Mouse (Mus musculus): ENCODE measurements at regions not wholly inside any gene's neighbourhood (a gene's known extent, or its start where the extent isn't known, plus 50 kb on each side); places are given as distances from the start of the nearest gene placed in this dataset.
"Not testable (repeated sequence)": the region's sequence is repeated elsewhere in the genome, so short reads cannot be mapped to it uniquely, and the experiment has no call there.

- Histone ChIP-seq H3K27me3 (replicated peaks; ENCODE audit: control insufficient read depth, insufficient read depth, low read length) (no peaks in the 10 kb centered on the region), H3K9me3 (replicated peaks; ENCODE audit: control insufficient read depth, low read length) (no peaks in the 10 kb centered on the region), H3K4me1 (ENCODE audit: control insufficient read depth, insufficient read depth, low read length) (no peaks in the 10 kb centered on the region), H3K9ac (ENCODE audit: low read length) (no peak overlapping the region), H3K4me2 (ENCODE audit: low read length) (no peak overlapping the region), H3K36me3 (ENCODE audit: control insufficient read depth, insufficient read depth, low read length) (no peaks in the 10 kb centered on the region), H3K4me3 (ENCODE audit: low read depth, low read length) (no peak overlapping the region), H3K27ac (ENCODE audit: low read depth, low read length) (no peak overlapping the region)
- ATAC-seq (no peak), DNase-seq (ENCODE audit: low spot score) (no peak)
- WGBS: 83% methylated on average over 8 of the region's 8 CpGs
Measured at GRCm38 (mm10) chr5:96898120-96898672, 99.3 kb upstream of the Bmp2k start.

- Histone ChIP-seq H3K4me3 (ENCODE audit: low read depth, low read length) (no peak overlapping the region), H3K4me1 (ENCODE audit: control insufficient read depth, insufficient read depth, low read length) (no peaks in the 10 kb centered on the region), H3K4me2 (ENCODE audit: low read length) (no peak overlapping the region), H3K27me3 (replicated peaks; ENCODE audit: control insufficient read depth, insufficient read depth, low read length) (no peaks in the 10 kb centered on the region), H3K9me3 (replicated peaks; ENCODE audit: control insufficient read depth, low read length) (no peaks in the 10 kb centered on the region), H3K9ac (ENCODE audit: low read length) (no peak overlapping the region), H3K36me3 (ENCODE audit: control insufficient read depth, insufficient read depth, low read length) (no peaks in the 10 kb centered on the region), H3K27ac (ENCODE audit: low read depth, low read length) (no peak overlapping the region)
- WGBS: 84% methylated on average over 5 of the region's 5 CpGs
- DNase-seq (ENCODE audit: low spot score): no peak
- no peak for ATAC-seq
Measured at GRCm38 (mm10) chr5:96898695-96899094, 98.8 kb upstream of the Bmp2k start.

- H3K27me3 ChIP-seq (replicated peaks; ENCODE audit: control insufficient read depth, insufficient read depth, low read length): no peaks in the 10 kb centered on the region
- no peak overlapping the region for H3K9ac ChIP-seq (ENCODE audit: low read length)
- H3K4me3 ChIP-seq (ENCODE audit: low read depth, low read length): no peak overlapping the region
- H3K36me3 ChIP-seq (ENCODE audit: control insufficient read depth, insufficient read depth, low read length): no peaks in the 10 kb centered on the region
- ATAC-seq (peak; percentile 92), DNase-seq (ENCODE audit: low spot score) (peak; percentile 86)
- no peaks in the 10 kb centered on the region for H3K9me3 ChIP-seq (replicated peaks; ENCODE audit: control insufficient read depth, low read length)
- peak overlapping the region; percentile 26 for H3K4me2 ChIP-seq (ENCODE audit: low read length)
- H3K4me1 ChIP-seq (ENCODE audit: control insufficient read depth, insufficient read depth, low read length): peaks cover 4% of the 10 kb centered on the region; the same call in 1 of the 2 replicates
- no peak overlapping the region for H3K27ac ChIP-seq (ENCODE audit: low read depth, low read length)
- WGBS: 25% methylated on average over 17 of the region's 17 CpGs
Measured at GRCm38 (mm10) chr5:96905572-96906271, 91.8 kb upstream of the Bmp2k start.

- DNase-seq (ENCODE audit: low spot score); H3K4me2 ChIP-seq (ENCODE audit: low read length); H3K9ac ChIP-seq (ENCODE audit: low read length); H3K9me3 ChIP-seq (replicated peaks; ENCODE audit: control insufficient read depth, low read length); H3K4me1 ChIP-seq (ENCODE audit: control insufficient read depth, insufficient read depth, low read length); ATAC-seq; H3K27ac ChIP-seq (ENCODE audit: low read depth, low read length); H3K36me3 ChIP-seq (ENCODE audit: control insufficient read depth, insufficient read depth, low read length); H3K4me3 ChIP-seq (ENCODE audit: low read depth, low read length); H3K27me3 ChIP-seq (replicated peaks; ENCODE audit: control insufficient read depth, insufficient read depth, low read length): not testable (repeated sequence)
- 96% methylated on average over 2 of the region's 2 CpGs for WGBS
Measured at GRCm38 (mm10) chr5:96908371-96908770, 89.1 kb upstream of the Bmp2k start.

GRCm38 (mm10) chr5:96909218-96909617 lies 88.3 kb upstream of the Bmp2k start:
- Histone ChIP-seq H3K4me3 (ENCODE audit: low read depth, low read length) (no peak overlapping the region), H3K27ac (ENCODE audit: low read depth, low read length) (no peak overlapping the region), H3K4me1 (ENCODE audit: control insufficient read depth, insufficient read depth, low read length) (peaks cover 4% of the 10 kb centered on the region; the same call in 1 of the 2 replicates), H3K9me3 (replicated peaks; ENCODE audit: control insufficient read depth, low read length) (no peaks in the 10 kb centered on the region), H3K4me2 (ENCODE audit: low read length) (no peak overlapping the region), H3K36me3 (ENCODE audit: control insufficient read depth, insufficient read depth, low read length) (no peaks in the 10 kb centered on the region), H3K27me3 (replicated peaks; ENCODE audit: control insufficient read depth, insufficient read depth, low read length) (no peaks in the 10 kb centered on the region), H3K9ac (ENCODE audit: low read length) (no peak overlapping the region)
- WGBS: 80% methylated on average over 6 of the region's 6 CpGs
- ATAC-seq: no peak
- no peak for DNase-seq (ENCODE audit: low spot score)

- H3K27ac ChIP-seq (ENCODE audit: low read depth, low read length): no peak overlapping the region
- no peaks in the 10 kb centered on the region for H3K36me3 ChIP-seq (ENCODE audit: control insufficient read depth, insufficient read depth, low read length)
- 59% methylated on average over 13 of the region's 13 CpGs for WGBS
- H3K4me3 ChIP-seq (ENCODE audit: low read depth, low read length): no peak overlapping the region
- no peaks in the 10 kb centered on the region for H3K27me3 ChIP-seq (replicated peaks; ENCODE audit: control insufficient read depth, insufficient read depth, low read length)
- H3K4me2 ChIP-seq (ENCODE audit: low read length): no peak overlapping the region
- H3K4me1 ChIP-seq (ENCODE audit: control insufficient read depth, insufficient read depth, low read length): no peaks in the 10 kb centered on the region
- ATAC-seq (peak; percentile 55; the same call in 1 of the 2 replicates), DNase-seq (ENCODE audit: low spot score) (peak; percentile 16)
- H3K9ac ChIP-seq (ENCODE audit: low read length): no peak overlapping the region
- H3K9me3 ChIP-seq (replicated peaks; ENCODE audit: control insufficient read depth, low read length): no peaks in the 10 kb centered on the region
Measured at GRCm38 (mm10) chr5:96911550-96912253, 85.8 kb upstream of the Bmp2k start.

GRCm38 (mm10) chr5:96912254-96912635 lies 85.2 kb upstream of the Bmp2k start:
- no peaks in the 10 kb centered on the region for H3K36me3 ChIP-seq (ENCODE audit: control insufficient read depth, insufficient read depth, low read length)
- H3K27me3 ChIP-seq (replicated peaks; ENCODE audit: control insufficient read depth, insufficient read depth, low read length): no peaks in the 10 kb centered on the region
- no peak overlapping the region for H3K4me3 ChIP-seq (ENCODE audit: low read depth, low read length)
- H3K4me2 ChIP-seq (ENCODE audit: low read length): no peak overlapping the region
- H3K9ac ChIP-seq (ENCODE audit: low read length): no peak overlapping the region
- H3K9me3 ChIP-seq (replicated peaks; ENCODE audit: control insufficient read depth, low read length): no peaks in the 10 kb centered on the region
- H3K4me1 ChIP-seq (ENCODE audit: control insufficient read depth, insufficient read depth, low read length): no peaks in the 10 kb centered on the region
- 89% methylated on average over 4 of the region's 4 CpGs for WGBS
- ATAC-seq: no peak
- no peak for DNase-seq (ENCODE audit: low spot score)
- no peak overlapping the region for H3K27ac ChIP-seq (ENCODE audit: low read depth, low read length)

- WGBS: 90% methylated on average over 4 of the region's 4 CpGs
- ATAC-seq: no peak
Measured at GRCm38 (mm10) chr5:96912781-96913180, 84.7 kb upstream of the Bmp2k start.

GRCm38 (mm10) chr5:96913711-96914110 lies 83.8 kb upstream of the Bmp2k start:
- peaks cover 4% of the 10 kb centered on the region; the same call in 1 of the 2 replicates for H3K4me1 ChIP-seq (ENCODE audit: control insufficient read depth, insufficient read depth, low read length)
- DNase-seq (ENCODE audit: low spot score): no peak
- no peak for ATAC-seq
- H3K4me3 ChIP-seq (ENCODE audit: low read depth, low read length): no peak overlapping the region
- H3K9ac ChIP-seq (ENCODE audit: low read length): no peak overlapping the region
- H3K36me3 ChIP-seq (ENCODE audit: control insufficient read depth, insufficient read depth, low read length): no peaks in the 10 kb centered on the region
- 68% methylated on average over 1 of the region's 1 CpGs for WGBS
- H3K9me3 ChIP-seq (replicated peaks; ENCODE audit: control insufficient read depth, low read length): no peaks in the 10 kb centered on the region
- H3K4me2 ChIP-seq (ENCODE audit: low read length): no peak overlapping the region
- H3K27ac ChIP-seq (ENCODE audit: low read depth, low read length): no peak overlapping the region
- H3K27me3 ChIP-seq (replicated peaks; ENCODE audit: control insufficient read depth, insufficient read depth, low read length): no peaks in the 10 kb centered on the region

More at GRCm38 (mm10) chr5:96912781-96913180, 84.7 kb upstream of the Bmp2k start:
- no peaks in the 10 kb centered on the region for H3K36me3 ChIP-seq (ENCODE audit: control insufficient read depth, insufficient read depth, low read length)
- H3K4me2 ChIP-seq (ENCODE audit: low read length): no peak overlapping the region
- peaks cover 1% of the 10 kb centered on the region; the same call in 1 of the 2 replicates for H3K4me1 ChIP-seq (ENCODE audit: control insufficient read depth, insufficient read depth, low read length)
- no peak overlapping the region for H3K4me3 ChIP-seq (ENCODE audit: low read depth, low read length)
- H3K9me3 ChIP-seq (replicated peaks; ENCODE audit: control insufficient read depth, low read length): no peaks in the 10 kb centered on the region
- H3K27ac ChIP-seq (ENCODE audit: low read depth, low read length): no peak overlapping the region
- no peaks in the 10 kb centered on the region for H3K27me3 ChIP-seq (replicated peaks; ENCODE audit: control insufficient read depth, insufficient read depth, low read length)
- no peak for DNase-seq (ENCODE audit: low spot score)
- no peak overlapping the region for H3K9ac ChIP-seq (ENCODE audit: low read length)

Data from forebrain, embryonic 14.5 days (tissue).